Mouse (Mus musculus) ES-Bruce4 (cell line): Measurements from ENCODE around the gene Plcb1. TPM values are rescaled to one million over a fixed set of nuclear protein-coding genes. Genes with fewer than 3 reads are reported as not detected.

Source experiments
- H3K27ac ChIP-seq: 2 replicates; pipeline ENCODE4 v1.5.1; 2012; ENCODE audit warnings: low read length, inconsistent platforms; ENCODE audit not compliant: insufficient read depth
- H3K27me3 ChIP-seq: 2 replicates; pipeline ENCODE4 v1.6.1; 2012; ENCODE audit warnings: mild to moderate bottlenecking, low read length, inconsistent platforms; ENCODE audit not compliant: control insufficient read depth, poor library complexity, insufficient read depth, severe bottlenecking
- H3K36me3 ChIP-seq: 2 replicates; pipeline ENCODE4 v1.6.1; 2012; ENCODE audit warnings: inconsistent platforms, mild to moderate bottlenecking, low read length, moderate library complexity; ENCODE audit not compliant: control insufficient read depth, poor library complexity, insufficient read depth, severe bottlenecking
- H3K4me1 ChIP-seq: one replicate; pipeline ENCODE4 v1.8.1; 2011; ENCODE audit warnings: low read length; ENCODE audit not compliant: control insufficient read depth, insufficient read depth
- H3K4me3 ChIP-seq: 2 replicates; pipeline ENCODE4 v1.5.1; 2011; ENCODE audit warnings: low read depth, mild to moderate bottlenecking, low read length
- H3K9ac ChIP-seq: 2 replicates; pipeline ENCODE4 v1.6.1; 2012; ENCODE audit warnings: low read depth, mild to moderate bottlenecking, inconsistent platforms; ENCODE audit not compliant: poor library complexity, severe bottlenecking
- H3K9me3 ChIP-seq: replicated peaks from 2 replicates; pipeline ENCODE4 v1.6.1; 2012; ENCODE audit warnings: mild to moderate bottlenecking, low read length, inconsistent platforms; ENCODE audit not compliant: control insufficient read depth, poor library complexity, insufficient read depth, severe bottlenecking
- CTCF ChIP-seq: IDR thresholded peaks from one replicate; pipeline ENCODE4 v1.8.1; 2011; ENCODE audit warnings: low read depth, low read length
- EP300 ChIP-seq: IDR thresholded peaks from 2 replicates; pipeline ENCODE4 v1.6.1; 2011; ENCODE audit warnings: low read depth, low read length; ENCODE audit not compliant: insufficient read depth
- POLR2A ChIP-seq: IDR thresholded peaks from one replicate; pipeline ENCODE4 v1.8.1; 2011; ENCODE audit warnings: low read length; ENCODE audit not compliant: insufficient read depth
- polyA plus RNA-seq: library from polyadenylated mRNA; stranded (reverse); fragments of >200 nt; gene quantifications from 2 replicates; pipeline ENCODE4 v1.2.4, GENCODE M21; 2011; ENCODE audit warnings: low read depth; ENCODE audit not compliant: missing spikeins, insufficient read depth, insufficient read length

The Plcb1 gene
- polyA plus RNA-seq, 1 experiment = 0.19 TPM

DNA sequence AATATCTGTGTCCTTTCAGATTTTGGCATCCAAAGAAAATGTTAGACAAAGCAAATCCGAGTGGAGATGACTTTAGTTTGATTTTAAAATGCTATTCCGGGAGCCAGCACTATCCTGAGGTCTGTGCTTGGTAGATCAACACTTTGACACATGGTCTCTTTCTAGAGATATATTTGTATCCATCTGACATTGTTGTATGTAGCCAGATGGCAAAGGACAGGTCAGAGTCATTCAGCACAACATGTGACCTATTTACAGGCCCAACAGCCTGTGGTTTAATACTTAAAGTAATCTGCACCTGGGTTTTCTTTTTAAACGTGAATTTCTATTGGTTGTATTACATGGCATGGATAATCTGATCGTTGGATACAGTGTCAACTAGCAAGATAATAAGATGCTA is 629.3 kb downstream of the Plcb1 start:
- Histone ChIP-seq H3K4me3 (no peak overlapping the region), H3K27ac (no peak overlapping the region), H3K36me3 (no peaks in the 10 kb centered on the region), H3K9ac (no peak overlapping the region), H3K4me1 (no peaks in the 10 kb centered on the region), H3K9me3 (no peaks in the 10 kb centered on the region), H3K27me3 (no peaks in the 10 kb centered on the region)
- TF ChIP-seq CTCF = no peak
- no peak for TF ChIP-seq POLR2A
- no peak for TF ChIP-seq EP300

DNA sequence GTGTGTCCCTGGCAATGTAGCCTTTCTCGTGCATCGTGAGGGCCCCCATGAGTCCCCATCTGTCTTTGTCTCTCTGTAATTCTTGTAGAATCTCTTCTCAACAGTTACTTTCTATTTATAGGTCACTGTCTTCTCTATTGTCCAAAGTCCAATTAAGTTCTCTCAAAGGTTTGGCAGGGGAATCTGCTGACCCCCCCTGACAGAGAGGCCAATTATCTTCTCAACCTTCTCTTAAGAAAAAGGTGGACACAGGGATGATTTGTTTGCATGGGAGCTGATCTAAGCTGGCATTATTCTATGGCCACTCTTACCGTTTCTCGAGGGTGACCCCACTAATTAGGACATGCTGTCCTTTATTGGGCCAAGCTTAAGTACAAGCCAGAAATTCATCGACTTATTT is 633.4 kb downstream of the Plcb1 start:
- no peaks in the 10 kb centered on the region for H3K36me3 ChIP-seq
- H3K9me3 ChIP-seq = no peaks in the 10 kb centered on the region
- no peak overlapping the region for H3K4me3 ChIP-seq
- no peaks in the 10 kb centered on the region for H3K4me1 ChIP-seq
- no peaks in the 10 kb centered on the region for H3K27me3 ChIP-seq
- no peak overlapping the region for H3K27ac ChIP-seq
- no peak for TF ChIP-seq EP300
- TF ChIP-seq POLR2A = no peak
- TF ChIP-seq CTCF = no peak
- H3K9ac ChIP-seq = no peak overlapping the region

DNA sequence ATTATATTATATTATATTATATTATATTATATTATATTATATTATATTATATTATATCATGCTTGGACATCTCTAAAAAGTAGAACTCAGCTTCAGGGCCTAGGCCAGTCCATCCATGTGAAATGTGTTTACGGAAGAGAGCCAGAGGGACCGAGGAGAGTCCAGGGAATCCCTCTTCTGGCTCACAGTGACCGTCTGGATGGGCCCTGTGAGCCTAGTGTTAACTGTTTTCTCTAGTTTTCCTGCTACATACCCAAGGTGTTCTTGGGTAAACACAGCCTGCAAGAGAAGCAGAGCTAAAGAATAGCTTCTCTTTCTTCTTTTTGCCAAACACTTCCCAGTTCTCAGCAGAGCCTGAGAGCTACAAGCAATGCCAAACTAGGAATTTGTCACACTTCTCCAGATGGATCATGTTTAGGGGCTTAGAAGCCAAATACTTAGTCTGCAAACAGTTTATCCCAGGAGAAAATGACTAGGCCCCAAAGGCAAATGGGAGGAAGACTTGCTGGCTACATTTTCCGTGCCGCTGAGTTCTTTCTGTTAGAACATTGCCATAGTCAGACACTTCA is 649.2 kb downstream of the Plcb1 start:
- Histone ChIP-seq H3K36me3 (no peaks in the 10 kb centered on the region), H3K4me3 (no peak overlapping the region), H3K9me3 (no peaks in the 10 kb centered on the region), H3K27me3 (no peaks in the 10 kb centered on the region; the same call in 1 of the 2 replicates), H3K9ac (no peak overlapping the region), H3K4me1 (no peaks in the 10 kb centered on the region), H3K27ac (no peak overlapping the region)
- no peak for TF ChIP-seq CTCF

DNA sequence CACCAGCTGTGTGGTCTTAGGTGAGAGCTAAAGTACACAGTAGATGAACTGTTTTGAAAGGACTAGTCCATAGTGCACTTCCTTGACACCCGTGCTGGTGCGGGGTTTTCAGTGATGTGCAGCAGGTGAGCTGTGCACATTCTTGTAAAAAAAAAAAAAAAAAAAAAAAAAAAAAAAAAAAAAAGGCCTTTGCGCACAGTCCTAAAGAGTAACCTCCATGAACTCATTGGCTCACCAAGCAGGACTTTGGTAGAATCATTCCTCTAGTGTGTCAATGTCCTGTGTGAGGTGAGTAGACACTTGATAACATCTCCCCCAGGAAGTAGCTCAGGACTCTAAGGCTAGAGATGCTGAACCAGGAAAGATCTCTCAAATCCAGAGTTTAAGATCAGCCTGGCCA is 653.2 kb downstream of the Plcb1 start:
- no peak overlapping the region for H3K27ac ChIP-seq
- no peak overlapping the region for H3K4me3 ChIP-seq
- H3K27me3 ChIP-seq = no peaks in the 10 kb centered on the region; the same call in 1 of the 2 replicates
- no peaks in the 10 kb centered on the region for H3K9me3 ChIP-seq
- no peak overlapping the region for H3K9ac ChIP-seq
- no peaks in the 10 kb centered on the region for H3K4me1 ChIP-seq
- no peaks in the 10 kb centered on the region for H3K36me3 ChIP-seq
- TF ChIP-seq CTCF (no peak), POLR2A (no peak)

DNA sequence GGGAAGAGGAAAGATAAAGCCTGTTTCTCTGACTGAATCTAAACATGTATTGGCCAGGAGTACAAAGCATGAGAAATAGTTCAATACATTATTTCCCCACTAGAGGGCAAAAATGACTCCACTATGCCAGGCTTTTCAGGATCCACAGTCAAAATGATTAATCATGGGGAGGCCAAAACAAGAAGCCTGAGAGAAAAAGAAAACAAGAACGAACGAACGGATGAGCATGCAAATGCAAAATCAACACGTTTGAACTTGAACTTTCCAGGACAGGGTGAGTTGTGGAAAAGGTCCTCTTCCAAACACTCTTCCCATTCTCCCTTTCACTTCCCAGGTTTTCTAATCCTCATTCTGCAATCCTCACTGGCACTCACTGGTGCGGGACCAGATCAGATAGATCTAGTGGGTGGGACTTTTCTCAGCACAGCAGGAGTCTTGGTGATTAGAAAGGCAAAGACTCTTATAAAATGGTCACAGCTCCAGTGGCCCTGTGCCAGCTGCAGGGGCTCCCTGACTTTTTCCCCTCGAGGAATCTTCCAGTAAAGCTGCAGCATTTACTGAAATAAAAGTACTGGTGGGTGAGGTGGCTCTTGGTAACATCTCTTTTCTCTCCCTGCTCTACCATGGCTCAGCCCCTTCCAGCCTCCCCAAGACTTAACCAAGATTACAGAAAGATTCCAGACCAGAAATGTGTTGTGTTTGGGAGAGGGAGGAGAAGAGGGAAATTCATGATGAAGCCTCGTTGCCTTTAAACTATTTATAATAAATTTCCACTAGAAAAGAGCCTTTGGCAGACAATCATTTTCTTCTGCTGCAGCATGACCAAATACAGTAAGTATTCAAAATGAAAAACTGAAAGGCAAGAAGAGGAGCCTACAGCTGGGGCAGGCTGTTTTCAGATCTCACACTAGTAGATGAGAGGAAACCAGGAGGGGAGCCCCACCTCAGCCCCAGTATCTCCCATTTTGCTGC is 654.0 kb downstream of the Plcb1 start:
- Histone ChIP-seq H3K36me3 (no peaks in the 10 kb centered on the region), H3K9me3 (no peaks in the 10 kb centered on the region), H3K4me1 (no peaks in the 10 kb centered on the region), H3K27ac (no peak overlapping the region), H3K4me3 (no peak overlapping the region), H3K9ac (no peak overlapping the region), H3K27me3 (no peaks in the 10 kb centered on the region; the same call in 1 of the 2 replicates)
- no peak for TF ChIP-seq POLR2A
- no peak for TF ChIP-seq CTCF
- no peak for TF ChIP-seq EP300

DNA sequence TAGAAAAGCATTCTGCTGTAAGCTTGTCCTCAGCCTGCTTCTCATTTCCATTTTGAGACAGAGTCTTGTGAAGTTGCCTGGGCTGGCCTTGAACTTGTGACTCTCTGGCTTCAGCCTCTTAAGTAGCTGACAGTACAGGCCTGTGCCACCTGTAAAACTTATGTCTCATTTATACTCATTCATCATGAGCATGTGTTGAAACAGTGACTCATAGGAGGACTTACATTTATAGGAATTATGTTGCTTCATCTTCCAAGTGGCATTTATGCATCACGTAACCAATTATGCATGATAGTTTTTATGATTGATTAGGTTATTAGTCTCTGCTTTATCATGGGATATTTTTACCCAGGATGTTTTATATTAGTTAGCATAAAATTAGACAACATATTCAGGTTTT is 667.7 kb downstream of the Plcb1 start:
- H3K9me3 ChIP-seq = no peaks in the 10 kb centered on the region
- TF ChIP-seq EP300 (no peak), POLR2A (no peak), CTCF (no peak)

More for the DNA sequence above, 667.7 kb downstream of the Plcb1 start:
- Histone ChIP-seq H3K27ac (no peak overlapping the region), H3K36me3 (no peaks in the 10 kb centered on the region), H3K4me3 (no peak overlapping the region), H3K4me1 (no peaks in the 10 kb centered on the region), H3K9ac (no peak overlapping the region), H3K27me3 (no peaks in the 10 kb centered on the region)
